In the genomic region with DNA sequence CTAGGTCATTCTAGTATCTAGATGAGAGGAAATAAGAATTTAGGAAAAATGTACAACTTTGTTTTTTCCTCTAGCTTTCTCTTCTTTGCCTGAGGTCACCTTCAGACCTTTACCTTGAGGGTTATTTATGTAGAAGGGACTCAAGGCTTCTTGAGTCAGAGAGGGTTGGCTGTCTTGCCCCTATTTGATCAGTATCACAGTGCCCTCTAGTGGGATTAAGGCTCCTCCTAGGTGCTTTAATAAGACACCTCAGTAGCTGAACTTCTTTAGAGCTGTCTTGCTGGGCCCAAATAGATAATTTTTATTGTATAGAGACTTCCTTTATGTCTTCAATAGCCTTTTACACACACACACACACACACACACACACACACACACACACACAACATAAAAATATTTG, we compare ENCODE assay signal across 9 mouse cellular contexts. TPM values are rescaled to one million over a fixed set of nuclear protein-coding genes. Genes with fewer than 3 reads are reported as not detected.
DNase-seq lines count a peak whose midpoint lies in the region; ATAC-seq and TF ChIP-seq lines count a peak whose summit lies in the region.
"Had no signal": no experiment of that assay in that cellular context is flagged by ENCODE, and none has a peak within 500 bp of the region (broad histone marks: within the 10 kb centered on the region; RNA-seq: fewer than 3 reads in every experiment).

No protein-coding gene starts in this region.

- no peak for TF ChIP-seq EP300 in heart, postnatal 0 days (IDR thresholded peaks at IDR 0.05; ENCODE audit: low read depth)

- no peaks in the 10 kb centered on the region for H3K9me3 ChIP-seq in intestine, embryonic 16.5 days (ENCODE audit: control insufficient read depth, low read length)
- H3K9me3 ChIP-seq in intestine, embryonic 15.5 days: no peaks in the 10 kb centered on the region
- no peaks in the 10 kb centered on the region for H3K9me3 ChIP-seq in heart, postnatal 0 days (replicated peaks; ENCODE audit: control insufficient read depth, low read length)
- H3K9me3 ChIP-seq: embryonic facial prominence, embryonic 12.5 days had no signal

- H3K4me2 ChIP-seq in intestine, embryonic 16.5 days (ENCODE audit: low read depth, low read length): no peak overlapping the region
- H3K4me2 ChIP-seq in intestine, embryonic 15.5 days (replicated peaks): no peak overlapping the region
- H3K4me2 ChIP-seq in heart, postnatal 0 days (ENCODE audit: low read depth, low read length): no peak overlapping the region
- H3K4me2 ChIP-seq: embryonic facial prominence, embryonic 12.5 days had no signal

- TF ChIP-seq CTCF in heart, postnatal 0 days (IDR thresholded peaks at IDR 0.05; ENCODE audit: low read depth): peak; percentile 61

- peak; percentile 54 to 64 for DNase-seq in spleen, postnatal 36 days (ENCODE audit: low spot score in 2 of 2)
- DNase-seq in spleen, postnatal 14 days (ENCODE audit: low spot score in 2 of 2): no peak
- DNase-seq in adrenal gland, postnatal 14 days: peak; percentile 62
- DNase-seq in heart, postnatal 0 days (ENCODE audit: low spot score): peak; percentile 61
- peak; percentile 45 for DNase-seq in retina, postnatal 7 days (ENCODE audit: low read depth, low spot score)
- no peak for DNase-seq in spleen, postnatal 4 days (ENCODE audit: low spot score in 2 of 2)

- no peak overlapping the region for H3K4me3 ChIP-seq in intestine, embryonic 16.5 days (ENCODE audit: low read length)
- H3K4me3 ChIP-seq in intestine, embryonic 15.5 days (replicated peaks): no peak overlapping the region
- H3K4me3 ChIP-seq in heart, postnatal 0 days (ENCODE audit: low read depth, low read length): no peak overlapping the region
- H3K4me3 ChIP-seq: embryonic facial prominence, embryonic 12.5 days had no signal

- H3K27ac ChIP-seq in intestine, embryonic 16.5 days (ENCODE audit: low read length): no peak overlapping the region
- H3K27ac ChIP-seq in intestine, embryonic 15.5 days: no peak overlapping the region
- no peak overlapping the region for H3K27ac ChIP-seq in heart, postnatal 0 days (ENCODE audit: low read depth)
- H3K27ac ChIP-seq: embryonic facial prominence, embryonic 12.5 days had no signal

- no peak overlapping the region for H3K9ac ChIP-seq in intestine, embryonic 16.5 days (ENCODE audit: low read depth, low read length)
- H3K9ac ChIP-seq in intestine, embryonic 15.5 days: no peak overlapping the region
- H3K9ac ChIP-seq in heart, postnatal 0 days (replicated peaks; ENCODE audit: low read depth, low read length): no peak overlapping the region
- H3K9ac ChIP-seq: embryonic facial prominence, embryonic 12.5 days had no signal

- no peaks in the 10 kb centered on the region for H3K36me3 ChIP-seq in intestine, embryonic 16.5 days (ENCODE audit: control insufficient read depth, insufficient read depth, low read length)
- no peaks in the 10 kb centered on the region for H3K36me3 ChIP-seq in intestine, embryonic 15.5 days
- H3K36me3 ChIP-seq in heart, postnatal 0 days (replicated peaks; ENCODE audit: control insufficient read depth, insufficient read depth, low read length): no peaks in the 10 kb centered on the region
- H3K36me3 ChIP-seq: embryonic facial prominence, embryonic 12.5 days had no signal

- ATAC-seq in intestine, embryonic 16.5 days: peak; percentile 60; the same call in 1 of the 2 replicates
- ATAC-seq in intestine, embryonic 15.5 days: no peak
- no peak for ATAC-seq in heart, postnatal 0 days (ENCODE audit: insufficient read depth, low read depth)

- no peaks in the 10 kb centered on the region for H3K27me3 ChIP-seq in intestine, embryonic 16.5 days (replicated peaks; ENCODE audit: control insufficient read depth, insufficient read depth, low read length)
- no peaks in the 10 kb centered on the region for H3K27me3 ChIP-seq in intestine, embryonic 15.5 days (replicated peaks)
- no peaks in the 10 kb centered on the region for H3K27me3 ChIP-seq in heart, postnatal 0 days (ENCODE audit: control insufficient read depth, insufficient read depth, low read length)
- H3K27me3 ChIP-seq: embryonic facial prominence, embryonic 12.5 days had no signal

- H3K4me1 ChIP-seq in intestine, embryonic 16.5 days (ENCODE audit: control insufficient read depth, insufficient read depth, low read length): no peaks in the 10 kb centered on the region
- H3K4me1 ChIP-seq in intestine, embryonic 15.5 days (replicated peaks): no peaks in the 10 kb centered on the region
- no peaks in the 10 kb centered on the region for H3K4me1 ChIP-seq in heart, postnatal 0 days (ENCODE audit: control insufficient read depth, insufficient read depth)
- H3K4me1 ChIP-seq: embryonic facial prominence, embryonic 12.5 days had no signal

RNA-seq across cellular contexts. Expression of gene Ranbp6, which starts 8.2 kb away (rescaled TPM):
- polyA plus RNA-seq in intestine, embryonic 16.5 days (2015; fragmentation: Nextera tagmentation; extraction: Ambion mirVana): 9.9 and 10.7 TPM in 2 replicates
- polyA plus RNA-seq in intestine, embryonic 15.5 days (2015; fragmentation: Nextera tagmentation; extraction: Ambion mirVana): 12.1 and 12.9 TPM in 2 replicates
- 13.4 and 16.7 TPM in 2 replicates for total RNA-seq in adrenal gland, postnatal 14 days (2021)
- 10.8 and 12.9 TPM in 2 replicates for total RNA-seq in heart, postnatal 0 days (2014; rRNA removed; ENCODE audit: low replicate concordance)
- 11.4 and 13.4 TPM in 2 replicates for polyA plus RNA-seq in heart, postnatal 0 days (2015; fragmentation: Nextera tagmentation; extraction: Ambion mirVana)

RNA-seq across cellular contexts. Expression of gene 9930021J03Rik, which starts 15.2 kb away (rescaled TPM):
- 2.4 and 2.7 TPM in 2 replicates for polyA plus RNA-seq in intestine, embryonic 16.5 days (2015; fragmentation: Nextera tagmentation; extraction: Ambion mirVana)
- polyA plus RNA-seq in intestine, embryonic 15.5 days (2015; fragmentation: Nextera tagmentation; extraction: Ambion mirVana): 4.0 and 4.3 TPM in 2 replicates
- total RNA-seq in adrenal gland, postnatal 14 days (2021): 16.4 and 16.6 TPM in 2 replicates
- total RNA-seq in heart, postnatal 0 days (2014; rRNA removed; ENCODE audit: low replicate concordance): 8.6 and 11.6 TPM in 2 replicates
- 1.8 and 1.9 TPM in 2 replicates for polyA plus RNA-seq in heart, postnatal 0 days (2015; fragmentation: Nextera tagmentation; extraction: Ambion mirVana)

Comparison
In these comparisons a context has a peak if more than half of its experiments do, and no peak if none do; other contexts are left out.
1. DNase-seq: peak in spleen, postnatal 36 days (2 of 2), adrenal gland, postnatal 14 days (single experiment), heart, postnatal 0 days (single experiment) and retina, postnatal 7 days (single experiment); none in spleen, postnatal 14 days (0 of 2) and spleen, postnatal 4 days (0 of 2).